ENCODE assay signal across 12 mouse cellular contexts in genomic region chr1:151066379-151067128, GRCm38 (mm10).
DNase-seq lines count a peak whose midpoint lies in the region; ATAC-seq and TF ChIP-seq lines count a peak whose summit lies in the region.
"Had no signal": no experiment of that assay in that cellular context is flagged by ENCODE, and none has a peak within 500 bp of the region (broad histone marks: within the 10 kb centered on the region; RNA-seq: fewer than 3 reads in every experiment).

No protein-coding gene starts in this region.

- H3K4me1 ChIP-seq in lung, embryonic 14.5 days (ENCODE audit: insufficient read depth) = 0 out of 2 replicates have a peak, but pooled peaks cover 2% of the 10 kb centered on the region
- no peaks in the 10 kb centered on the region for H3K4me1 ChIP-seq in hindbrain, postnatal 0 days (ENCODE audit: insufficient read depth, low read length)
- H3K4me1 ChIP-seq in limb, embryonic 14.5 days (ENCODE audit: control insufficient read depth, insufficient read depth, low read length) = peaks cover 31% of the 10 kb centered on the region
- H3K4me1 ChIP-seq: hindbrain, embryonic 15.5 days had no signal

- WGBS in lung, embryonic 14.5 days = 70% methylated on average over 15 of the region's 15 CpGs
- 56% methylated on average over 15 of the region's 15 CpGs for WGBS in hindbrain, postnatal 0 days
- 69% methylated on average over 15 of the region's 15 CpGs for WGBS in limb, embryonic 14.5 days

- no peak overlapping the region for H3K27ac ChIP-seq in lung, embryonic 14.5 days (ENCODE audit: low read depth)
- no peak overlapping the region for H3K27ac ChIP-seq in hindbrain, postnatal 0 days
- H3K27ac ChIP-seq in limb, embryonic 14.5 days (replicated peaks; ENCODE audit: low read depth, low read length) = no peak overlapping the region
- H3K27ac ChIP-seq: embryonic facial prominence, embryonic 12.5 days; hindbrain, embryonic 15.5 days had no signal

- no peak overlapping the region for H3K4me3 ChIP-seq in lung, embryonic 14.5 days (ENCODE audit: low read depth, low read length)
- no peak overlapping the region for H3K4me3 ChIP-seq in hindbrain, postnatal 0 days (ENCODE audit: low read length)
- no peak overlapping the region for H3K4me3 ChIP-seq in limb, embryonic 14.5 days (replicated peaks; ENCODE audit: low read length)
- H3K4me3 ChIP-seq: embryonic facial prominence, embryonic 12.5 days; hindbrain, embryonic 15.5 days; myocyte had no signal

- no peaks in the 10 kb centered on the region for H3K9me3 ChIP-seq in lung, embryonic 14.5 days (ENCODE audit: low read depth, low read length)
- H3K9me3 ChIP-seq in hindbrain, postnatal 0 days (ENCODE audit: low read length) = no peaks in the 10 kb centered on the region
- H3K9me3 ChIP-seq in limb, embryonic 14.5 days (ENCODE audit: control insufficient read depth, low read length) = no peaks in the 10 kb centered on the region
- H3K9me3 ChIP-seq: embryonic facial prominence, embryonic 12.5 days; hindbrain, embryonic 15.5 days had no signal

- no peaks in the 10 kb centered on the region; the same call in 1 of the 2 replicates for H3K27me3 ChIP-seq in lung, embryonic 14.5 days (ENCODE audit: insufficient read depth, low read length)
- no peaks in the 10 kb centered on the region for H3K27me3 ChIP-seq in hindbrain, postnatal 0 days (ENCODE audit: insufficient read depth, low read length)
- no peaks in the 10 kb centered on the region for H3K27me3 ChIP-seq in limb, embryonic 14.5 days (ENCODE audit: control insufficient read depth, insufficient read depth, low read length)
- H3K27me3 ChIP-seq: embryonic facial prominence, embryonic 12.5 days; hindbrain, embryonic 15.5 days had no signal

- TF ChIP-seq CTCF in lung, embryonic 14.5 days (IDR thresholded peaks at IDR 0.05; ENCODE audit: low read depth) = peak; percentile 32
- TF ChIP-seq CTCF in hindbrain, postnatal 0 days (IDR thresholded peaks at IDR 0.05; ENCODE audit: low read depth) = peak; percentile 14; the same call in 1 of the 2 replicates

- no peaks in the 10 kb centered on the region for H3K36me3 ChIP-seq in lung, embryonic 14.5 days (ENCODE audit: insufficient read depth)
- no peaks in the 10 kb centered on the region for H3K36me3 ChIP-seq in hindbrain, postnatal 0 days (ENCODE audit: insufficient read depth, low read length)
- no peaks in the 10 kb centered on the region for H3K36me3 ChIP-seq in limb, embryonic 14.5 days (ENCODE audit: control insufficient read depth, insufficient read depth, low read length)
- H3K36me3 ChIP-seq: embryonic facial prominence, embryonic 12.5 days; hindbrain, embryonic 15.5 days had no signal

- ATAC-seq in lung, embryonic 14.5 days (ENCODE audit: insufficient read depth) = peak; percentile 48; the same call in 1 of the 2 replicates
- ATAC-seq in hindbrain, postnatal 0 days = peak; percentile 51; the same call in 1 of the 2 replicates
- ATAC-seq in limb, embryonic 14.5 days (ENCODE audit: low FRiP score, low read depth) = no peak

- DNase-seq in lung, embryonic 14.5 days = no peak
- DNase-seq in lung, postnatal 14 days = no peak
- peak; percentile 47 for DNase-seq in embryo, embryonic 10.5 days (ENCODE audit: low spot score)
- no peak for DNase-seq in hindbrain, postnatal 0 days (ENCODE audit: low spot score)
- peak; percentile 6 for DNase-seq in limb, embryonic 14.5 days (ENCODE audit: low spot score)
- no peak for DNase-seq in layer of hippocampus, postnatal 10 days (ENCODE audit: low spot score in 2 of 2)
- DNase-seq in urinary bladder, postnatal 14 days (ENCODE audit: low spot score) = no peak
- DNase-seq: gastrocnemius, postnatal 36 days; lung, adult 2 months had no signal

- H3K4me2 ChIP-seq in lung, embryonic 14.5 days = no peak overlapping the region
- H3K4me2 ChIP-seq in hindbrain, postnatal 0 days (ENCODE audit: low read depth, low read length) = no peak overlapping the region
- H3K4me2 ChIP-seq in limb, embryonic 14.5 days (replicated peaks; ENCODE audit: low read depth, low read length, severe bottlenecking) = no peak overlapping the region
- H3K4me2 ChIP-seq: embryonic facial prominence, embryonic 12.5 days; hindbrain, embryonic 15.5 days had no signal

- TF ChIP-seq POLR2A in limb, embryonic 14.5 days (IDR thresholded peaks at IDR 0.05; ENCODE audit: borderline replicate concordance, extremely low read depth, insufficient read depth, insufficient read length) = no peak

- no peak overlapping the region for H3K9ac ChIP-seq in lung, embryonic 14.5 days
- H3K9ac ChIP-seq in hindbrain, postnatal 0 days (replicated peaks; ENCODE audit: low read length) = no peak overlapping the region
- H3K9ac ChIP-seq in limb, embryonic 14.5 days (ENCODE audit: low read depth, low read length, severe bottlenecking) = no peak overlapping the region
- H3K9ac ChIP-seq: embryonic facial prominence, embryonic 12.5 days; hindbrain, embryonic 15.5 days had no signal

Comparison
In these comparisons a context has a peak if more than half of its experiments do, and no peak if none do; other contexts are left out.
1. DNase-seq: peak in embryo, embryonic 10.5 days (single experiment) and limb, embryonic 14.5 days (single experiment); none in lung, embryonic 14.5 days (single experiment), lung, postnatal 14 days (single experiment), hindbrain, postnatal 0 days (single experiment), layer of hippocampus, postnatal 10 days (0 of 2) and urinary bladder, postnatal 14 days (single experiment).